Mouse (Mus musculus) forebrain, embryonic 15.5 days (tissue): ENCODE measurements around the gene Phpt1. TPM values are rescaled to one million over a fixed set of nuclear protein-coding genes. Genes with fewer than 3 reads are reported as not detected.

Experiments
- ATAC-seq: fragments of 200-750 bp; cut with Nextera tagmentation; replicated peaks from 2 replicates; pipeline ENCODE4 v1.8.0; 2017; ENCODE audit warnings: mild to moderate bottlenecking, moderate TSS enrichment, moderate library complexity
- H3K27ac ChIP-seq: fragments of 300-500 bp; sonication (generic); replicated peaks from 2 replicates; pipeline ENCODE4 v1.5.1; 2015; ENCODE audit warnings: mild to moderate bottlenecking, inconsistent platforms
- H3K27me3 ChIP-seq: fragments of 300-500 bp; sonication (generic); 2 replicates; pipeline ENCODE4 v1.6.1; 2015; ENCODE audit warnings: inconsistent platforms
- H3K36me3 ChIP-seq: fragments of 300-500 bp; sonication (generic); 2 replicates; pipeline ENCODE4 v1.6.1; 2015; ENCODE audit warnings: mild to moderate bottlenecking, inconsistent platforms
- H3K4me1 ChIP-seq: fragments of 300-500 bp; sonication (generic); 2 replicates; pipeline ENCODE4 v1.6.1; 2015; ENCODE audit warnings: inconsistent platforms
- H3K4me2 ChIP-seq: fragments of 300-500 bp; sonication (generic); replicated peaks from 2 replicates; pipeline ENCODE4 v1.6.1; 2015; ENCODE audit warnings: mild to moderate bottlenecking, inconsistent platforms
- H3K4me3 ChIP-seq: fragments of 300-500 bp; sonication (generic); 2 replicates; pipeline ENCODE4 v1.5.1; 2015; ENCODE audit warnings: mild to moderate bottlenecking, inconsistent platforms
- H3K9ac ChIP-seq: fragments of 300-500 bp; sonication (generic); replicated peaks from 2 replicates; pipeline ENCODE4 v1.6.1; 2015; ENCODE audit warnings: mild to moderate bottlenecking, inconsistent platforms
- H3K9me3 ChIP-seq: fragments of 300-500 bp; sonication (generic); 2 replicates; pipeline ENCODE4 v1.6.1; 2016; ENCODE audit warnings: inconsistent platforms
- WGBS: fragments of 180-500 bp; shearing (Covaris S2); methylation state at CpG from one replicate; pipeline ENCODE4 v1.1.7; 2015; ENCODE audit warnings: mixed read lengths; 5-methylcytosine and 5-hydroxymethylcytosine counted together
- polyA plus RNA-seq: library from polyadenylated mRNA; unstranded; fragments of >200 nt; fragmentation: Nextera tagmentation; extraction: Ambion mirVana; gene quantifications from 2 replicates; pipeline ENCODE4 v1.2.1, GENCODE M21; 2015

Gene Phpt1
- polyA plus RNA-seq, 1 experiment from 2014 or later: 151 TPM

- whole genome bisulfite sequencing: 93% methylated on average over 2 of the region's 2 CpGs
- Histone ChIP-seq H3K27ac (no peak overlapping the region), H3K36me3 (peaks cover 7% of the 10 kb centered on the region; the same call in 1 of the 2 replicates), H3K4me3 (no peak overlapping the region), H3K4me2 (no peak overlapping the region), H3K9me3 (no peaks in the 10 kb centered on the region), H3K27me3 (peaks cover 25% of the 10 kb centered on the region), H3K4me1 (peaks cover 38% of the 10 kb centered on the region), H3K9ac (no peak overlapping the region)
- ATAC-seq: no peak
These were observed 2.0 kb downstream of the Phpt1 start for GRCm38 (mm10) chr2:25573068-25573467.

- Histone ChIP-seq H3K27ac (no peak overlapping the region), H3K36me3 (peaks cover 7% of the 10 kb centered on the region; the same call in 1 of the 2 replicates), H3K9ac (no peak overlapping the region), H3K27me3 (peaks cover 7% of the 10 kb centered on the region), H3K4me1 (peaks cover 26% of the 10 kb centered on the region), H3K9me3 (no peaks in the 10 kb centered on the region), H3K4me3 (no peak overlapping the region), H3K4me2 (no peak overlapping the region)
- 95% methylated on average over 4 of the region's 4 CpGs for WGBS
- ATAC-seq: no peak
These were observed 3.8 kb downstream of the Phpt1 start for GRCm38 (mm10) chr2:25571221-25571620.

- H3K36me3 ChIP-seq: peaks cover 18% of the 10 kb centered on the region; the same call in 1 of the 2 replicates
- WGBS: 92% methylated on average over 3 of the region's 3 CpGs
- H3K27ac ChIP-seq: no peak overlapping the region
These were observed 5.7 kb downstream of the Phpt1 start for GRCm38 (mm10) chr2:25569323-25569722.

GRCm38 (mm10) chr2:25568473-25569019 is 6.5 kb downstream of the Phpt1 start:
- no peaks in the 10 kb centered on the region for H3K9me3 ChIP-seq
- ATAC-seq: no peak
- WGBS: 92% methylated on average over 6 of the region's 6 CpGs
- H3K4me2 ChIP-seq: no peak overlapping the region
- H3K9ac ChIP-seq: no peak overlapping the region
- H3K27ac ChIP-seq: no peak overlapping the region
- H3K27me3 ChIP-seq: no peaks in the 10 kb centered on the region
- no peak overlapping the region for H3K4me3 ChIP-seq
- H3K36me3 ChIP-seq: peaks cover 24% of the 10 kb centered on the region
- H3K4me1 ChIP-seq: peaks cover 9% of the 10 kb centered on the region

More at GRCm38 (mm10) chr2:25569323-25569722, 5.7 kb downstream of the Phpt1 start:
- no peak for ATAC-seq
- Histone ChIP-seq H3K4me3 (no peak overlapping the region), H3K9me3 (no peaks in the 10 kb centered on the region), H3K4me1 (peaks cover 17% of the 10 kb centered on the region), H3K27me3 (no peaks in the 10 kb centered on the region), H3K9ac (no peak overlapping the region), H3K4me2 (no peak overlapping the region)

GRCm38 (mm10) chr2:25566558-25566957 is 8.5 kb downstream of the Phpt1 start:
- no peaks in the 10 kb centered on the region for H3K9me3 ChIP-seq
- WGBS: 83% methylated on average over 6 of the region's 6 CpGs
- no peaks in the 10 kb centered on the region for H3K4me1 ChIP-seq
- no peak overlapping the region for H3K4me2 ChIP-seq
- H3K36me3 ChIP-seq: peaks cover 43% of the 10 kb centered on the region
- H3K27ac ChIP-seq: no peak overlapping the region
- no peak overlapping the region for H3K9ac ChIP-seq
- no peaks in the 10 kb centered on the region for H3K27me3 ChIP-seq
- H3K4me3 ChIP-seq: no peak overlapping the region
- no peak for ATAC-seq

- Histone ChIP-seq H3K27ac (no peak overlapping the region), H3K9me3 (no peaks in the 10 kb centered on the region), H3K4me3 (no peak overlapping the region), H3K9ac (no peak overlapping the region), H3K36me3 (peaks cover 51% of the 10 kb centered on the region), H3K27me3 (no peaks in the 10 kb centered on the region), H3K4me1 (no peaks in the 10 kb centered on the region), H3K4me2 (no peak overlapping the region)
- no peak for ATAC-seq
- 84% methylated on average over 8 of the region's 8 CpGs for WGBS
These were observed 9.3 kb downstream of the Phpt1 start for GRCm38 (mm10) chr2:25565741-25566140.

- ATAC-seq: no peak
- Histone ChIP-seq H3K4me1 (peaks cover 19% of the 10 kb centered on the region), H3K4me2 (no peak overlapping the region), H3K27ac (no peak overlapping the region), H3K9me3 (no peaks in the 10 kb centered on the region), H3K4me3 (no peak overlapping the region), H3K9ac (no peak overlapping the region), H3K36me3 (peaks cover 52% of the 10 kb centered on the region), H3K27me3 (no peaks in the 10 kb centered on the region)
- WGBS: 88% methylated on average over 9 of the region's 9 CpGs
These were observed 13.1 kb downstream of the Phpt1 start for GRCm38 (mm10) chr2:25561946-25562345.

GRCm38 (mm10) chr2:25560551-25560950 is 14.5 kb downstream of the Phpt1 start:
- 92% methylated on average over 8 of the region's 8 CpGs for WGBS
- Histone ChIP-seq H3K9ac (no peak overlapping the region), H3K4me2 (no peak overlapping the region), H3K9me3 (no peaks in the 10 kb centered on the region), H3K27me3 (no peaks in the 10 kb centered on the region), H3K36me3 (peaks cover 52% of the 10 kb centered on the region), H3K27ac (no peak overlapping the region), H3K4me1 (peaks cover 25% of the 10 kb centered on the region), H3K4me3 (no peak overlapping the region)
- ATAC-seq: no peak

- 63% methylated on average over 6 of the region's 6 CpGs for WGBS
- Histone ChIP-seq H3K4me1 (peaks cover 25% of the 10 kb centered on the region), H3K36me3 (peaks cover 37% of the 10 kb centered on the region), H3K4me3 (peak overlapping the region; percentile 68), H3K9me3 (no peaks in the 10 kb centered on the region), H3K9ac (peak overlapping the region; percentile 81), H3K27me3 (no peaks in the 10 kb centered on the region), H3K27ac (no peak overlapping the region), H3K4me2 (peak overlapping the region; percentile 89)
- no peak for ATAC-seq
These were observed 16.2 kb downstream of the Phpt1 start for GRCm38 (mm10) chr2:25558774-25559173.

- no peak; the same call in 1 of the 2 replicates for ATAC-seq
- H3K4me1 ChIP-seq: peaks cover 25% of the 10 kb centered on the region
- peak overlapping the region; percentile 81 for H3K9ac ChIP-seq
- peaks cover 30% of the 10 kb centered on the region for H3K36me3 ChIP-seq
- H3K27me3 ChIP-seq: no peaks in the 10 kb centered on the region
- WGBS: 0% methylated on average over 24 of the region's 24 CpGs
- no peaks in the 10 kb centered on the region for H3K9me3 ChIP-seq
- peak overlapping the region; percentile 89 for H3K4me2 ChIP-seq
- peak overlapping the region; percentile 47 for H3K27ac ChIP-seq
- H3K4me3 ChIP-seq: peak overlapping the region; percentile 68
These were observed 17.1 kb downstream of the Phpt1 start for GRCm38 (mm10) chr2:25557964-25558360.

- Histone ChIP-seq H3K27ac (peak within 1 kb of the TSS; percentile 76), H3K4me1 (peaks cover 25% of the 10 kb centered on the region), H3K36me3 (peaks cover 24% of the 10 kb centered on the region), H3K4me2 (peak within 1 kb of the TSS; percentile 93), H3K9ac (peak within 1 kb of the TSS; percentile 81), H3K27me3 (no peaks in the 10 kb centered on the region), H3K9me3 (no peaks in the 10 kb centered on the region), H3K4me3 (peak within 1 kb of the TSS; percentile 68)
- ATAC-seq: peak; percentile 99
- under 1% methylated on average over 61 of the region's 61 CpGs for WGBS
These were observed 17.6 kb downstream of the Phpt1 start, which contains the start of gene Edf1 for GRCm38 (mm10) chr2:25557221-25557963. Edf1 (plus strand) TSS chr2:25557847.

- no peak overlapping the region for H3K4me2 ChIP-seq
- ATAC-seq: no peak
- WGBS: 59% methylated on average over 1 of the region's 1 CpGs
- no peak overlapping the region for H3K27ac ChIP-seq
- H3K4me1 ChIP-seq: peaks cover 25% of the 10 kb centered on the region
- H3K9me3 ChIP-seq: no peaks in the 10 kb centered on the region
- H3K9ac ChIP-seq: no peak overlapping the region
- H3K27me3 ChIP-seq: no peaks in the 10 kb centered on the region
- no peak overlapping the region; the same call in 1 of the 2 replicates for H3K4me3 ChIP-seq
- H3K36me3 ChIP-seq: peaks cover 13% of the 10 kb centered on the region
These were observed 18.7 kb downstream of the Phpt1 start for GRCm38 (mm10) chr2:25556296-25556695.
